In the genomic region with DNA sequence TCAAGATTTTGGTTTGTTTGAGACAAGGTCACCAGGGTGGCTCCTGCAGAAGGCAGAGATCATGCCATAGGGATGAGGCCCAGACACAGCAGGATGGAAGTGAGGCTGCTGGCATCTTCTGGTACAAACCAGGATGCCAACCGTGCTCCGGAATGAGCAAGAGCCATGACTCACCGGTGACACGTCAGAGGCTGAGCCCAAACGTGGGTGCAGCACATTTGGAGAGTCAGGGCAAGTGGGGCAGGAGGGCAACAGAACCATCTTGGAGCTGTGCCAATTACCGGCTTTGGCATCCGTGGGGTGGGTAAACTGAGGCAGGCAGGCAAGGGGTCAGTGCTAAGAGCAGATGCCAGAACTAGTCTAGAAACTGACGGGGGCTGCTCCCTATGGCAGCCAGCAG, we compare ENCODE assay signal across 29 mouse cellular contexts. TPM values are rescaled to one million over a fixed set of nuclear protein-coding genes. Genes with fewer than 3 reads are reported as not detected.
A peak's percentile ranks its signal among the peaks of the same experiment; 100 is the strongest.
DNase-seq lines count a peak whose midpoint lies in the region; TF ChIP-seq lines count a peak whose summit lies in the region.
"Had no signal": no experiment of that assay in that cellular context is flagged by ENCODE, and none has a peak within 500 bp of the region (broad histone marks: within the 10 kb centered on the region; RNA-seq: fewer than 3 reads in every experiment).

No protein-coding gene starts in this region.

- H3K79me3 ChIP-seq in C2C12 (ENCODE audit: low read depth) = no peaks in the 10 kb centered on the region

- no peak for TF ChIP-seq CTCF in C2C12 (IDR thresholded peaks at IDR 0.05; ENCODE audit: control insufficient read depth, insufficient read depth, insufficient read length)

- DNase-seq in 3T3-L1 (ENCODE audit: low read depth, low spot score) = peak; percentile 88
- DNase-seq in adrenal gland, adult 2 months = peak; percentile 82
- DNase-seq in fibroblast of lung, adult 2 months (ENCODE audit: low read depth) = peak; percentile 85
- no peak for DNase-seq in gastrocnemius, postnatal 10 days
- DNase-seq in left cerebral cortex, adult 9 months (ENCODE audit: low spot score in 2 of 2) = no peak
- no peak for DNase-seq in cerebellum, postnatal 10 days
- DNase-seq: cerebellum, adult 11-12 months; cerebellum, postnatal 36 days; heart, adult 2 months; kidney, postnatal 4 days had no signal

- H3ac ChIP-seq in C2C12 (ENCODE audit: control insufficient read depth, insufficient read length, low read depth) = no peak overlapping the region

- H3K36me3 ChIP-seq in C2C12 (ENCODE audit: control insufficient read depth, insufficient read depth) = no peaks in the 10 kb centered on the region
- H3K36me3 ChIP-seq: embryonic facial prominence, embryonic 15.5 days; forebrain, embryonic 10.5 days; heart, embryonic 15.5 days; limb, embryonic 15.5 days; midbrain, embryonic 15.5 days; neural tube, embryonic 15.5 days; stomach, embryonic 15.5 days had no signal

- no peaks in the 10 kb centered on the region for H3K79me2 ChIP-seq in C2C12 (ENCODE audit: control insufficient read depth, insufficient read depth)

- no peak overlapping the region for H3K4me3 ChIP-seq in C2C12 (ENCODE audit: insufficient read depth, poor library complexity, severe bottlenecking)
- H3K4me3 ChIP-seq: embryonic facial prominence, embryonic 15.5 days; forebrain, embryonic 10.5 days; heart, adult 2 months; heart, embryonic 15.5 days; limb, embryonic 15.5 days; midbrain, embryonic 15.5 days; neural tube, embryonic 15.5 days; stomach, embryonic 15.5 days had no signal

- H3K27me3 ChIP-seq in C2C12 (ENCODE audit: control insufficient read depth, insufficient read depth, insufficient read length) = no peaks in the 10 kb centered on the region
- H3K27me3 ChIP-seq: CH12.LX; embryonic facial prominence, embryonic 15.5 days; heart, embryonic 15.5 days; limb, embryonic 15.5 days; midbrain, embryonic 15.5 days; neural tube, embryonic 15.5 days; stomach, embryonic 15.5 days had no signal

TF ChIP-seq in C2C12, 6 proteins besides CTCF, POLR2A, EP300 and RAD21:
- TF ChIP-seq USF1 (IDR thresholded peaks at IDR 0.05; ENCODE audit: low read depth) = no peak
- TF ChIP-seq MYOG (IDR thresholded peaks at IDR 0.05; ENCODE audit: control insufficient read depth, extremely low read depth, insufficient read length) = no peak
- peak; percentile 36 for TF ChIP-seq MYOD1 (IDR thresholded peaks at IDR 0.05; ENCODE audit: control insufficient read depth, insufficient read length, low read depth)
- TF ChIP-seq MAX (IDR thresholded peaks at IDR 0.05) = peak; percentile 68
- peak; percentile 79 for TF ChIP-seq FOSL1 (IDR thresholded peaks at IDR 0.05; ENCODE audit: insufficient read depth, low read length, poor library complexity, severe bottlenecking)
- TF ChIP-seq CEBPB (IDR thresholded peaks at IDR 0.05; ENCODE audit: low read depth) = peak; percentile 28

RNA-seq across cellular contexts. Expression of gene Uts2, which starts 23.6 kb away (rescaled TPM):
- polyA plus RNA-seq in C2C12 (2012; fragmentation: generic; extraction: Trizol) = not detected
- total RNA-seq in adrenal gland, adult 2 months (2021) = not detected
- not detected in 2 replicates for polyA plus RNA-seq in adrenal gland, adult 2 months (2012; rRNA removed)
- total RNA-seq in gastrocnemius, postnatal 10 days (2021) = not detected
- total RNA-seq: CH12.LX; gastrocnemius, adult 18-20 months; heart, adult 2 months; hematopoietic stem cell, adult 5-6 weeks; layer of hippocampus, postnatal 10 days; left cerebral cortex, postnatal 36 days; megakaryocyte progenitor cell, adult 5-6 weeks; MEL had no signal
- polyA plus RNA-seq: embryonic facial prominence, embryonic 15.5 days; forebrain, embryonic 10.5 days; heart, adult 2 months; heart, embryonic 15.5 days; intestine, embryonic 16.5 days; kidney, embryonic 14.5 days; limb, embryonic 15.5 days; liver, embryonic 16.5 days; lung, postnatal 0 days; midbrain, embryonic 15.5 days; stomach, embryonic 15.5 days had no signal

RNA-seq across cellular contexts. Expression of gene Tnfrsf9, which starts 58.9 kb away (rescaled TPM):
- polyA plus RNA-seq in C2C12 (2012; fragmentation: generic; extraction: Trizol) = 0.08 TPM
- total RNA-seq in adrenal gland, adult 2 months (2021) = under 1 TPM in 1 of 2 experiments, not detected in 1; 0.45 TPM
- polyA plus RNA-seq in adrenal gland, adult 2 months (2012; rRNA removed) = 0.10 TPM in 1 of 2 replicates, not detected in the other
- total RNA-seq in gastrocnemius, postnatal 10 days (2021) = under 1 TPM in 1 of 2 experiments, not detected in 1; 0.27 TPM
- total RNA-seq: hematopoietic stem cell, adult 5-6 weeks; megakaryocyte progenitor cell, adult 5-6 weeks; MEL had no signal

RNA-seq across cellular contexts. Expression of gene Park7, which starts 59.0 kb away (rescaled TPM):
- 323 TPM for polyA plus RNA-seq in C2C12 (2012; fragmentation: generic; extraction: Trizol)
- total RNA-seq in adrenal gland, adult 2 months (2021) = 100 to 1,000 TPM; 274 to 292 TPM
- 73.0 and 78.6 TPM in 2 replicates for polyA plus RNA-seq in adrenal gland, adult 2 months (2012; rRNA removed)
- total RNA-seq in gastrocnemius, postnatal 10 days (2021) = 100 to 1,000 TPM; 427 to 492 TPM

Comparison
In these comparisons a context has a peak if more than half of its experiments do, and no peak if none do; other contexts are left out.
1. DNase-seq: peak in 3T3-L1 (single experiment), adrenal gland, adult 2 months (single experiment) and fibroblast of lung, adult 2 months (single experiment); none in gastrocnemius, postnatal 10 days (single experiment), left cerebral cortex, adult 9 months (0 of 2) and cerebellum, postnatal 10 days (0 of 2).